Mouse (Mus musculus) 416B (cell line): Measurements from ENCODE around the gene Cyp11a1.

Experiments used
- DNase-seq: peaks from one replicate; pipeline ENCODE4 v3.0.0; 2011; ENCODE audit warnings: low read depth

Cyp11a1 gene

GRCm38 (mm10) chr9:58044828-58045227 is 38.6 kb downstream of the Cyp11a1 start:
- DNase-seq: no peak

GRCm38 (mm10) chr9:58045646-58046045 is 39.4 kb downstream of the Cyp11a1 start:
- DNase-seq: no peak

- DNase-seq: no peak
These were observed 40.9 kb downstream of the Cyp11a1 start for GRCm38 (mm10) chr9:58047061-58047460.

- DNase-seq: no peak
These were observed 42.4 kb downstream of the Cyp11a1 start for GRCm38 (mm10) chr9:58048621-58049020.

GRCm38 (mm10) chr9:58049186-58049585 is 43.0 kb downstream of the Cyp11a1 start:
- DNase-seq: no peak

GRCm38 (mm10) chr9:58049861-58050260 is 43.6 kb downstream of the Cyp11a1 start:
- no peak for DNase-seq

- DNase-seq: no peak
These were observed 45.7 kb downstream of the Cyp11a1 start for GRCm38 (mm10) chr9:58051937-58052336.

GRCm38 (mm10) chr9:58053102-58053501 is 46.9 kb downstream of the Cyp11a1 start:
- DNase-seq: peak; percentile 41

GRCm38 (mm10) chr9:58053544-58053943 is 47.3 kb downstream of the Cyp11a1 start:
- no peak for DNase-seq

GRCm38 (mm10) chr9:58054032-58054431 is 47.8 kb downstream of the Cyp11a1 start:
- DNase-seq: no peak

GRCm38 (mm10) chr9:58055666-58056065 is 49.5 kb downstream of the Cyp11a1 start:
- DNase-seq: no peak

GRCm38 (mm10) chr9:58059920-58060319 is 53.7 kb downstream of the Cyp11a1 start:
- DNase-seq: no peak

- peak; percentile 78 for DNase-seq
These were observed 54.8 kb downstream of the Cyp11a1 start for GRCm38 (mm10) chr9:58060677-58061667.

- no peak for DNase-seq
These were observed 57.3 kb downstream of the Cyp11a1 start, which contains the start of gene Stra6 for GRCm38 (mm10) chr9:58063531-58063930. Gene Stra6, plus strand, starts transcription at chr9:58063788.

GRCm38 (mm10) chr9:58065532-58065931 is 59.3 kb downstream of the Cyp11a1 start:
- no peak for DNase-seq

GRCm38 (mm10) chr9:58065977-58066730 is 59.9 kb downstream of the Cyp11a1 start:
- no peak for DNase-seq

GRCm38 (mm10) chr9:58066731-58067095 is 60.5 kb downstream of the Cyp11a1 start:
- no peak for DNase-seq

- DNase-seq: no peak
These were observed 61.3 kb downstream of the Cyp11a1 start for GRCm38 (mm10) chr9:58067546-58067945.

- no peak for DNase-seq
These were observed 68.3 kb downstream of the Cyp11a1 start for GRCm38 (mm10) chr9:58074561-58074960.
